In the genomic region with DNA sequence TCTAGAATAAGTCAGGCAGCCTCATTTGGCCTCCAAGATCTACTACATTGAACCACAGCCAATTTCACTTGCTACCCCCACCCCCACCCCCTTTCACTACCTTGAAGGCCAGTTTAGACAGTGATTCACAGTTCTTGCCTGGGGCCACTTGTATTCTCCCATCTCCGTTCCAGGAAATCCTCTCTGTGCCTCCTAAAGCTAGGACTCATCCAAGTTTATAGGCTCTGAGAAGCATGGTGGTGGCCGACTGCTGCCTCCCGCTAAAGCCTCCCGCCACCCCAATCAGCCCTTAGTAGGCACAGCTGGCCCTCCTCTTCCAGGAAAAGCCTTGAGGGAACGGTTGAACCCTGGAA, we compare ENCODE assay signal across 8 mouse cellular contexts. TPM values are rescaled to one million over a fixed set of nuclear protein-coding genes. Genes with fewer than 3 reads are reported as not detected.
DNase-seq lines count a peak whose midpoint lies in the region; ATAC-seq lines count a peak whose summit lies in the region.

No protein-coding gene starts in this region.

- peaks cover 17% of the 10 kb centered on the region for H3K36me3 ChIP-seq in heart, embryonic 15.5 days
- H3K36me3 ChIP-seq in hindbrain, embryonic 12.5 days, result peaks cover 26% of the 10 kb centered on the region
- peaks cover 11% of the 10 kb centered on the region for H3K36me3 ChIP-seq in midbrain, embryonic 11.5 days (ENCODE audit: control insufficient read depth, insufficient read depth, low read length)

- 4% methylated on average over 5 of the region's 5 CpGs for WGBS in heart, embryonic 15.5 days
- 7% methylated on average over 5 of the region's 5 CpGs for WGBS in hindbrain, embryonic 12.5 days
- 7% methylated on average over 5 of the region's 5 CpGs for WGBS in midbrain, embryonic 11.5 days

- peaks cover 27% of the 10 kb centered on the region for H3K4me1 ChIP-seq in heart, embryonic 15.5 days (replicated peaks)
- H3K4me1 ChIP-seq in hindbrain, embryonic 12.5 days, result peaks cover 28% of the 10 kb centered on the region
- H3K4me1 ChIP-seq in midbrain, embryonic 11.5 days (ENCODE audit: control insufficient read depth, insufficient read depth, low read length), result peaks cover 17% of the 10 kb centered on the region

- H3K4me2 ChIP-seq in heart, embryonic 15.5 days, result peak overlapping the region; percentile 93
- peak overlapping the region; percentile 79 for H3K4me2 ChIP-seq in hindbrain, embryonic 12.5 days (replicated peaks)
- peak overlapping the region; percentile 83 for H3K4me2 ChIP-seq in midbrain, embryonic 11.5 days

- H3K27ac ChIP-seq in heart, embryonic 15.5 days, result peak overlapping the region; percentile 89
- H3K27ac ChIP-seq in hindbrain, embryonic 12.5 days, result peak overlapping the region; percentile 56; the same call in 1 of the 2 replicates
- no peak overlapping the region for H3K27ac ChIP-seq in midbrain, embryonic 11.5 days (ENCODE audit: low read depth, low read length)

- DNase-seq in heart, adult 18-20 months, result no peak
- peak; percentile 81 for DNase-seq in NIH3T3 (ENCODE audit: low read depth)
- DNase-seq in midbrain, embryonic 11.5 days (ENCODE audit: low spot score, missing footprints), result no peak
- no peak for DNase-seq in cerebellum, adult 11-12 months
- no peak for DNase-seq in gastrocnemius, postnatal 25 days
- DNase-seq in left cerebral cortex, adult 8-10 months (ENCODE audit: low spot score in 2 of 2), result no peak

- peak overlapping the region; percentile 92 for H3K4me3 ChIP-seq in heart, embryonic 15.5 days
- peak overlapping the region; percentile 52 for H3K4me3 ChIP-seq in hindbrain, embryonic 12.5 days
- H3K4me3 ChIP-seq in midbrain, embryonic 11.5 days (ENCODE audit: low read depth, low read length), result peak overlapping the region; percentile 58

- H3K9ac ChIP-seq in heart, embryonic 15.5 days, result peak overlapping the region; percentile 91
- H3K9ac ChIP-seq in hindbrain, embryonic 12.5 days, result peak overlapping the region; percentile 58
- peak overlapping the region; percentile 77 for H3K9ac ChIP-seq in midbrain, embryonic 11.5 days (ENCODE audit: low read length)

- ATAC-seq in heart, embryonic 15.5 days (replicated peaks; ENCODE audit: insufficient number of reproducible peaks, insufficient read depth, low FRiP score, low read depth), result no peak; the same call in 1 of the 2 replicates
- no peak for ATAC-seq in hindbrain, embryonic 12.5 days (ENCODE audit: low FRiP score)
- no peak for ATAC-seq in midbrain, embryonic 11.5 days (ENCODE audit: low FRiP score)

- no peaks in the 10 kb centered on the region for H3K9me3 ChIP-seq in heart, embryonic 15.5 days (replicated peaks)
- no peaks in the 10 kb centered on the region for H3K9me3 ChIP-seq in hindbrain, embryonic 12.5 days (replicated peaks)
- no peaks in the 10 kb centered on the region for H3K9me3 ChIP-seq in midbrain, embryonic 11.5 days (ENCODE audit: control insufficient read depth, low read length)

- H3K27me3 ChIP-seq in heart, embryonic 15.5 days, result no peaks in the 10 kb centered on the region
- no peaks in the 10 kb centered on the region for H3K27me3 ChIP-seq in hindbrain, embryonic 12.5 days
- no peaks in the 10 kb centered on the region for H3K27me3 ChIP-seq in midbrain, embryonic 11.5 days (ENCODE audit: control insufficient read depth, insufficient read depth, low read length)

RNA-seq across cellular contexts. Expression of gene Elovl1, which starts 0.5 kb away (rescaled TPM):
- polyA plus RNA-seq in heart, embryonic 15.5 days (2015; fragmentation: Nextera tagmentation; extraction: Ambion mirVana), result 54.2 and 73.7 TPM in 2 replicates
- total RNA-seq in heart, adult 18-20 months (2021), result 10 to 100 TPM; 15.7 to 17.2 TPM
- 38.6 and 41.7 TPM in 2 replicates for polyA plus RNA-seq in hindbrain, embryonic 12.5 days (2016; fragmentation: Nextera tagmentation; extraction: Ambion mirVana)
- 35.6 and 36.9 TPM in 2 replicates for polyA plus RNA-seq in midbrain, embryonic 11.5 days (2014; fragmentation: Nextera tagmentation; extraction: Ambion mirVana)
- total RNA-seq in gastrocnemius, postnatal 25 days (2021), result 10 to 100 TPM in 1 of 2 experiments, 1 to 10 TPM in 1; 8.0 to 10.3 TPM
- 10 to 100 TPM; 16.2 to 26.7 (median 21.1) TPM for total RNA-seq in left cerebral cortex, adult 8-10 months (2022)

RNA-seq across cellular contexts. Expression of gene Cdc20, which starts 9.8 kb away (rescaled TPM):
- 147 and 185 TPM in 2 replicates for polyA plus RNA-seq in heart, embryonic 15.5 days (2015; fragmentation: Nextera tagmentation; extraction: Ambion mirVana)
- total RNA-seq in heart, adult 18-20 months (2021), result 1 to 10 TPM in 1 of 2 experiments, under 1 TPM in 1; 0.57 to 1.2 TPM
- 151 and 168 TPM in 2 replicates for polyA plus RNA-seq in hindbrain, embryonic 12.5 days (2016; fragmentation: Nextera tagmentation; extraction: Ambion mirVana)
- 305 and 337 TPM in 2 replicates for polyA plus RNA-seq in midbrain, embryonic 11.5 days (2014; fragmentation: Nextera tagmentation; extraction: Ambion mirVana)
- total RNA-seq in gastrocnemius, postnatal 25 days (2021), result 1 to 10 TPM in 1 of 2 experiments, under 1 TPM in 1; 0.91 to 1.1 TPM
- 1 to 10 TPM in 3 of 4 experiments, under 1 TPM in 1; 0.82 to 2.2 (median 1.1) TPM for total RNA-seq in left cerebral cortex, adult 8-10 months (2022)

RNA-seq across cellular contexts. Expression of gene Med8, which starts 18.3 kb away (rescaled TPM):
- polyA plus RNA-seq in heart, embryonic 15.5 days (2015; fragmentation: Nextera tagmentation; extraction: Ambion mirVana), result 60.6 and 68.7 TPM in 2 replicates
- 10 to 100 TPM; 32.8 to 37.2 TPM for total RNA-seq in heart, adult 18-20 months (2021)
- polyA plus RNA-seq in hindbrain, embryonic 12.5 days (2016; fragmentation: Nextera tagmentation; extraction: Ambion mirVana), result 125 and 131 TPM in 2 replicates
- 166 and 176 TPM in 2 replicates for polyA plus RNA-seq in midbrain, embryonic 11.5 days (2014; fragmentation: Nextera tagmentation; extraction: Ambion mirVana)
- 10 to 100 TPM; 38.4 to 39.7 TPM for total RNA-seq in gastrocnemius, postnatal 25 days (2021)
- 10 to 100 TPM; 47.8 to 56.5 (median 56.1) TPM for total RNA-seq in left cerebral cortex, adult 8-10 months (2022)

RNA-seq across cellular contexts. Expression of gene Szt2, which starts 18.3 kb away (rescaled TPM):
- 4.6 and 5.5 TPM in 2 replicates for polyA plus RNA-seq in heart, embryonic 15.5 days (2015; fragmentation: Nextera tagmentation; extraction: Ambion mirVana)
- total RNA-seq in heart, adult 18-20 months (2021), result 10 to 100 TPM in 1 of 2 experiments, 1 to 10 TPM in 1; 7.8 to 10.5 TPM
- polyA plus RNA-seq in hindbrain, embryonic 12.5 days (2016; fragmentation: Nextera tagmentation; extraction: Ambion mirVana), result 11.5 and 13.6 TPM in 2 replicates
- 7.8 and 8.2 TPM in 2 replicates for polyA plus RNA-seq in midbrain, embryonic 11.5 days (2014; fragmentation: Nextera tagmentation; extraction: Ambion mirVana)
- total RNA-seq in gastrocnemius, postnatal 25 days (2021), result 1 to 10 TPM; 5.0 to 6.6 TPM
- total RNA-seq in left cerebral cortex, adult 8-10 months (2022), result 10 to 100 TPM; 32.2 to 40.1 (median 37.6) TPM

RNA-seq across cellular contexts. Expression of gene Mpl, which starts 29.9 kb away (rescaled TPM):
- 1.3 and 1.7 TPM in 2 replicates for polyA plus RNA-seq in heart, embryonic 15.5 days (2015; fragmentation: Nextera tagmentation; extraction: Ambion mirVana)
- total RNA-seq in heart, adult 18-20 months (2021), result under 1 TPM; 0.15 to 0.22 TPM
- polyA plus RNA-seq in hindbrain, embryonic 12.5 days (2016; fragmentation: Nextera tagmentation; extraction: Ambion mirVana), result 0.53 and 0.56 TPM in 2 replicates
- 1.4 and 1.6 TPM in 2 replicates for polyA plus RNA-seq in midbrain, embryonic 11.5 days (2014; fragmentation: Nextera tagmentation; extraction: Ambion mirVana)
- not detected for total RNA-seq in gastrocnemius, postnatal 25 days (2021)
- total RNA-seq in left cerebral cortex, adult 8-10 months (2022), result under 1 TPM; 0.40 to 0.82 (median 0.59) TPM
